Mouse (Mus musculus) adipocyte (in vitro differentiated cells): ENCODE results near the gene Med16.

Experiments
- DNase-seq: peaks from one replicate; pipeline ENCODE4 v3.0.0-alpha.2; 2016; ENCODE audit warnings: low spot score

Med16 gene

DNA sequence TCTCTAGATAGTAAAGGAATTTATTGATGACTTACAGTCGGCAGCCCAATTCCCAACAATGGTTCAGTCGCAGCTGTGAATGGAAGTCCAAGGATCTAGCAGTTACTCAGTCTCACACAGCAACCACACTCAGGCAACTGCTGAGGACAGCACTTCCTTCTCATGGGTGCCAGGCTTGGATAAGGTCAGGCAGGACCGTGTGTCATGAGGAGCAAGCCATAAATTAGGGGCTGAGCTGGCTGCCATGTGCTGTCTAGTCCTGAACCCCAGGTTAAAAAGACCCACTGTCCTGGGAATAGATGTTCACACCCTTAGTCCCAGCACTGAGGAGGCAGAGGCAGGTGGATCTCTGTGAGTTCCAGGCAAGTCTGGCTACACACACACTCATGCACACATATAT lies 23.8 kb downstream of the Med16 start:
- peak; percentile 59 for DNase-seq

- peak; percentile 98 for DNase-seq
Observed at GRCm38 (mm10) chr10:79884446-79884845, 24.3 kb downstream of the Med16 start.

- DNase-seq = peak; percentile 98
Observed at GRCm38 (mm10) chr10:79883297-79884084, 25.2 kb downstream of the Med16 start.

DNA sequence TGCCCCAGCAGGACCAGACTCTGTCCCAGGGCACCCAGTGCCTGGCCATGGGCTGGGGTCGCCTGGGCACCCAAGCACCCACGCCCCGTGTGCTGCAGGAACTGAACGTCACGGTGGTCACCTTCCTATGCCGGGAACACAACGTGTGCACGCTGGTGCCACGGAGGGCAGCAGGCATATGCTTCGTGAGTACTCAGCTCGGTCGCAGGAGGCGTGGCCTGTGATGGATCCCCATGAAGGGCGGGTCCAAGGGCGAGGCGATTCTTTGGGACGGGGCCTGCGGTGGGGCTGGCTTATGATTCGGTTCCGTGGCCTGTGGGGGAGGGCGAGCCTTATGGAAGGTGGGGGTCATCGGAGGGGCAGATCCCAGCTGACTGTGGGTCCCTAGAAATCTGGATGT lies 26.7 kb downstream of the Med16 start:
- DNase-seq = no peak

- no peak for DNase-seq
Observed at GRCm38 (mm10) chr10:79880721-79881120, 28.0 kb downstream of the Med16 start.

GRCm38 (mm10) chr10:79879527-79879926 lies 29.2 kb downstream of the Med16 start:
- DNase-seq = no peak

DNA sequence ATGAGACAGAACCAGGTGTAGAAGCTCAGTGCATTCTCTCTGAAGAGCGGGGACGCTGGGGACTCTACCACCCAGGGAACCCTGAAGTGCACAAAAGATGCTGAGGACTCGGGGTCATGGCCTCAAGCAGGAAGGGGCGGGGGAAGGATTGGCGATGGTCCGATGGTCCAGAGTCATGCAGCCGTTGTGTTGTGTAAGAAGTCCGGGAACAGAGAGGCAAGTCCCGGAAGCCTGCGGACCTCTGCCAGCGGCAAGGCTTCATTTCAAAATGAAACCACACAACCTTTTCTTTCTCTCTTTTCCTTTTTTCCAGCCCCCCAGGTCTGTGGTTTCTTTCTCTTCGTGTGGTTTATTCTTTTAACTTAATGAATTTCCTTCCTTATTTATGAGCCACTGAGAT lies 31.0 kb downstream of the Med16 start:
- DNase-seq = peak; percentile 67

DNA sequence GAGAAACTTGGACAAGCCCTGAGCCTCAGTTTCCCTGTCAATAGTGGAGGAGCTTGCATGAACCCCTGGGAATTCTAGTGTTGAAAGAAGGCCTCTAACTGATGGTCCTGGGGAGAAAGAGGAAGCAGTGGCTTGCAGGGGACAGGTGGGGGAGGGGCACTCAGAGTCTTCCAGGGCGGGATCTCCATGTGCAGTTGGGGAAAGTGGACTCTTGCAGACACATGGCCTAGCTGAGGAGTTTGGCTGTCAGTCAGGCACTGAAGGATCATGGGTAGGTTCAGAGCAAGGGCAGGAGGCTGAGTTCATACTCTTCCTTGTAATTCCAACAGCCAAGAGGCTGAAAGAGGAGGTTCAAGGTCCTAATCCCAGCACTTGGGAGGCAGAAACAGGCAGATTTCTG lies 31.5 kb downstream of the Med16 start:
- peak; percentile 76 for DNase-seq

GRCm38 (mm10) chr10:79874290-79874862 lies 34.3 kb downstream of the Med16 start, which contains the start of the genes Prtn3 and Plppr3:
Gene Prtn3, plus strand, starts transcription at chr10:79874476.
Gene Plppr3, minus strand, starts transcription at chr10:79874634.
- no peak for DNase-seq

- DNase-seq = no peak
Observed at GRCm38 (mm10) chr10:79873715-79874289, 34.9 kb downstream of the Med16 start.

GRCm38 (mm10) chr10:79873313-79873712 lies 35.4 kb downstream of the Med16 start:
- no peak for DNase-seq

GRCm38 (mm10) chr10:79872862-79873261 lies 35.9 kb downstream of the Med16 start:
- no peak for DNase-seq

DNA sequence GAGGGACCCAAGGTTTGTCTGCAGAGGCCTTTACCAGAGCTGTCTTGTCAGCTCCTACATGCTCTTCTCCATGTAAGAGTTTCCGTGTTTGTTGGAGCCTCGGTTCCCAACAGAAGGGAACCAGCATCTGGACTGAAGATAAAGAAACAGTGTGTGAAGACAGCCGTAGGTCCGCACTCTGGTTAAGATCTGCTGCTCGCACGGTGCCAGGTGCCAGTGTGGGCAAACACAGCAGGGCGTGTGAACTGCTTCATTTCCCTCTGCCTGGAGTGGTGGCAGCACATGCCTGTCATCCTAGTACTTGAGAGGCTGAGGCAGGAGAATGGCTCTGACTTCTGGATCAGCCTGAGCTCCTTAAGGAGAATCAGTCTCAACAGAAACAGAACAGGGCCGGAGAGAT lies 36.9 kb downstream of the Med16 start:
- DNase-seq = no peak

GRCm38 (mm10) chr10:79866601-79867000 lies 42.1 kb downstream of the Med16 start:
- DNase-seq = no peak

- peak; percentile 45 for DNase-seq
Observed at GRCm38 (mm10) chr10:79865801-79866295, 42.9 kb downstream of the Med16 start.

GRCm38 (mm10) chr10:79865189-79865601 lies 43.5 kb downstream of the Med16 start:
- no peak for DNase-seq

- DNase-seq = peak; percentile 46
Observed at GRCm38 (mm10) chr10:79864351-79865188, 44.2 kb downstream of the Med16 start.

DNA sequence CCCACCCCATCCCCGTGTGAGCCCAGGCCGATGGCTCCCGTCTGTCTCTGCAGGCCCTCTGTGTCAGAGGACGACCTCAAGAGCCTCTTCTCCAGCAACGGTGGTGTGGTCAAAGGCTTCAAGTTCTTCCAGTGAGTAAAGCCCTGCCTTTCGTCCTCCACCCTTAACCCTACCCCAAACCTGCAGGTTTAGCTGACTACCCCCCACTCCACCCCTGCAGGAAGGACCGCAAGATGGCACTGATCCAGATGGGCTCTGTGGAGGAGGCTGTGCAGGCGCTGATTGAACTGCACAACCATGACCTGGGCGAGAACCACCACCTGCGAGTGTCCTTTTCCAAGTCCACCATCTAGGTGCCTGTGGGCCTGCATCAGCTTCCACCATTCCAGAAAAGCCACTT lies 45.8 kb downstream of the Med16 start:
- DNase-seq = no peak

- no peak for DNase-seq
Observed at GRCm38 (mm10) chr10:79862049-79862788, 46.5 kb downstream of the Med16 start.

DNA sequence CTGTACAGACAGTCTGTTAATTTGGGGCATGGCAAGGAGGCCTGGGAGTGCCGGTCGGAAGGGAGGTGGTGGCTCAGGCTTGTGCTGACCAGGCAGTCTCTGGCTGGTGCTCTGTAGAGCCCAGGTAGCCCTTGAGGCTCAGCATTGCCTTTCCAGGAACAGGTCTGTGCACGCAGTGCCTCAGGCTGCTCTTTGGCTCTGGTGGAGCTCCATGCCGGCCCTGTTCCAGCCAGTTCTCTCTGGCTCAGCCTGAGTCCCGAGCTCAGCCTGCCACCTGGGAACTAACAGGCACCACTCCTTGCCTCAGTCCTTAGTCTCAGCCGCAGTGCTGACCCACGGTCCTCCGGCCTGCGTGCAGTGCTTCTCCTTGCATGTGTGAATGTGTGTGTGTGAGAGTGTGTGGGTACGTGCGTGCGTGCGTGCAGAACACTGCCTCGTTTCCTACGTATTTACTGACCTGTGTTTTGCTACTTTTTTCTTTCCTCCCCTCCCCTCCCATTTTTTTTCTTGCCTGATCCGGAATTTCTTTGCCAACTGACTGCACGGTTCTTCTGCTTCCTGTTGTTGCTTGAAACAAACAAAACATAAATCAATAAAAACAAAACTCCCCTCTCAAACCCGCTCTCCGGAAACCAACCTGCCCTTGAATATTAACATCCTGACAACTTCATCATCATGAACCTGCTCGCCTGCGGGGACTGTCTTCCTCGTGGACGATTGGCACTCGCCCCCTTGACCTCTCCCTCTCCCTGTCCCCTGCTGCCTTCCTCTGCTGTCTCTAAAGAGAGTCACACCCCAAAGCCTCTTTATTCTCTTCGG lies 47.3 kb downstream of the Med16 start:
- no peak for DNase-seq
